Mouse (Mus musculus): Measurements from ENCODE around the gene Gm3476. TPM values are rescaled to one million over a fixed set of nuclear protein-coding genes. Genes with fewer than 3 reads are reported as not detected.
"Not testable (repeated sequence)": the region's sequence is repeated elsewhere in the genome, so short reads cannot be mapped to it uniquely, and the experiment has no call there.

The Gm3476 gene
- not detected in 2 replicates for polyA plus RNA-seq (2016; fragmentation: Nextera tagmentation; extraction: Ambion mirVana)

GRCm38 (mm10) chr14:6125707-6126106 is at the start of gene Gm3476:
Gene Gm3476 (minus strand): TSS chr14:6125807.
- not testable (repeated sequence) for H3K36me3 ChIP-seq; H3K27me3 ChIP-seq (replicated peaks); H3K4me1 ChIP-seq (replicated peaks); H3K4me2 ChIP-seq; H3K9ac ChIP-seq; H3K4me3 ChIP-seq; H3K9me3 ChIP-seq (replicated peaks); H3K27ac ChIP-seq (ENCODE audit: poor library complexity, severe bottlenecking); ATAC-seq (ENCODE audit: insufficient number of reproducible peaks, low FRiP score)
- no CpG with 5 or more reads among the region's 1 CpGs for WGBS

GRCm38 (mm10) chr14:6163538-6163937 is 37.9 kb upstream of the Gm3476 start:
- H3K4me2 ChIP-seq, result not testable (repeated sequence)

GRCm38 (mm10) chr14:6161085-6161484 is 35.5 kb upstream of the Gm3476 start:
- not testable (repeated sequence) for H3K4me2 ChIP-seq; H3K4me1 ChIP-seq (replicated peaks); ATAC-seq (ENCODE audit: insufficient number of reproducible peaks, low FRiP score); H3K4me3 ChIP-seq; H3K36me3 ChIP-seq; H3K27ac ChIP-seq (ENCODE audit: poor library complexity, severe bottlenecking); H3K27me3 ChIP-seq (replicated peaks); H3K9ac ChIP-seq; H3K9me3 ChIP-seq (replicated peaks)
- WGBS, result 100% methylated on average over 1 of the region's 1 CpGs

More at GRCm38 (mm10) chr14:6163538-6163937, 37.9 kb upstream of the Gm3476 start:
- not testable (repeated sequence) for H3K36me3 ChIP-seq; H3K9me3 ChIP-seq (replicated peaks); H3K9ac ChIP-seq; H3K4me3 ChIP-seq; H3K27me3 ChIP-seq (replicated peaks); ATAC-seq (ENCODE audit: insufficient number of reproducible peaks, low FRiP score); H3K4me1 ChIP-seq (replicated peaks); H3K27ac ChIP-seq (ENCODE audit: poor library complexity, severe bottlenecking)
- WGBS, result 87% methylated on average over 6 of the region's 9 CpGs

- Histone ChIP-seq H3K4me3 (peak within 1 kb of the TSS; percentile 47), H3K27ac (ENCODE audit: poor library complexity, severe bottlenecking) (0 out of 2 replicates have a peak within 1 kb of the TSS, but pooled peaks have one; percentile 21), H3K4me2 (peak within 1 kb of the TSS; percentile 63), H3K9ac (peak within 1 kb of the TSS; percentile 51; the same call in 1 of the 2 replicates)
- not testable (repeated sequence) for H3K27me3 ChIP-seq (replicated peaks); ATAC-seq (ENCODE audit: insufficient number of reproducible peaks, low FRiP score); H3K9me3 ChIP-seq (replicated peaks); H3K4me1 ChIP-seq (replicated peaks); H3K36me3 ChIP-seq
- 1% methylated on average over 47 of the region's 51 CpGs for WGBS
Measured at GRCm38 (mm10) chr14:6108272-6108925, 17.2 kb downstream of the Gm3476 start, which contains the start of gene Gm3468. Gene Gm3468 (minus strand): TSS chr14:6108665.

- not testable (repeated sequence) for H3K27ac ChIP-seq (ENCODE audit: poor library complexity, severe bottlenecking); H3K9me3 ChIP-seq (replicated peaks); H3K27me3 ChIP-seq (replicated peaks); H3K9ac ChIP-seq; ATAC-seq (ENCODE audit: insufficient number of reproducible peaks, low FRiP score); H3K4me1 ChIP-seq (replicated peaks); H3K36me3 ChIP-seq
- Histone ChIP-seq H3K4me3 (peak overlapping the region; percentile 47), H3K4me2 (peak overlapping the region; percentile 63)
- WGBS, result 12% methylated on average over 9 of the region's 9 CpGs
Measured at GRCm38 (mm10) chr14:6107500-6107899, 18.1 kb downstream of the Gm3476 start.

- not testable (repeated sequence) for H3K9me3 ChIP-seq (replicated peaks); H3K9ac ChIP-seq; H3K27ac ChIP-seq (ENCODE audit: poor library complexity, severe bottlenecking); ATAC-seq (ENCODE audit: insufficient number of reproducible peaks, low FRiP score); H3K36me3 ChIP-seq; H3K27me3 ChIP-seq (replicated peaks); H3K4me1 ChIP-seq (replicated peaks); H3K4me3 ChIP-seq; H3K4me2 ChIP-seq
- 87% methylated on average over 2 of the region's 3 CpGs for WGBS
Measured at GRCm38 (mm10) chr14:6093842-6094241, 31.8 kb downstream of the Gm3476 start, which contains the start of gene Gm8206. Gene Gm8206 (minus strand): TSS chr14:6093942.

- 59% methylated on average over 4 of the region's 4 CpGs for WGBS
- not testable (repeated sequence) for H3K36me3 ChIP-seq; H3K4me1 ChIP-seq (replicated peaks); H3K27me3 ChIP-seq (replicated peaks); H3K27ac ChIP-seq (ENCODE audit: poor library complexity, severe bottlenecking); ATAC-seq (ENCODE audit: insufficient number of reproducible peaks, low FRiP score); H3K4me2 ChIP-seq; H3K4me3 ChIP-seq; H3K9ac ChIP-seq; H3K9me3 ChIP-seq (replicated peaks)
Measured at GRCm38 (mm10) chr14:6058167-6058566, 67.4 kb downstream of the Gm3476 start, which contains the start of gene Gm6337. Gene Gm6337 (minus strand): TSS chr14:6058267.

Other genes with a start within 250 kb of the Gm3476 start
- gene Gm8237, start 245.4 kb downstream of the Gm3476 start, polyA plus RNA-seq (2016; fragmentation: Nextera tagmentation; extraction: Ambion mirVana), result not detected in 2 replicates
- gene Gm3248, start 164.1 kb downstream of the Gm3476 start, polyA plus RNA-seq (2016; fragmentation: Nextera tagmentation; extraction: Ambion mirVana), result 0.77 and 0.95 TPM in 2 replicates
- gene Gm3453, start 146.7 kb downstream of the Gm3476 start, polyA plus RNA-seq (2016; fragmentation: Nextera tagmentation; extraction: Ambion mirVana), result not detected in 2 replicates
- gene Gm6337, start 67.5 kb downstream of the Gm3476 start, polyA plus RNA-seq (2016; fragmentation: Nextera tagmentation; extraction: Ambion mirVana), result not detected in 2 replicates
- 1.00 and 1.4 TPM in 2 replicates for gene Gm8206, start 31.9 kb downstream of the Gm3476 start, polyA plus RNA-seq (2016; fragmentation: Nextera tagmentation; extraction: Ambion mirVana)
- gene Gm3468, start 17.1 kb downstream of the Gm3476 start, polyA plus RNA-seq (2016; fragmentation: Nextera tagmentation; extraction: Ambion mirVana), result 2.6 and 2.9 TPM in 2 replicates
- not detected in 2 replicates for gene Gm21560, start 93.5 kb upstream of the Gm3476 start, polyA plus RNA-seq (2016; fragmentation: Nextera tagmentation; extraction: Ambion mirVana)
- 3.1 and 4.5 TPM in 2 replicates for gene Gm3411, start 161.4 kb upstream of the Gm3476 start, polyA plus RNA-seq (2016; fragmentation: Nextera tagmentation; extraction: Ambion mirVana)
- gene Gm21103, start 179.0 kb upstream of the Gm3476 start, polyA plus RNA-seq (2016; fragmentation: Nextera tagmentation; extraction: Ambion mirVana), result 0.26 TPM in 1 of 2 replicates, not detected in the other
- gene Gm3618, start 217.9 kb upstream of the Gm3476 start, polyA plus RNA-seq (2016; fragmentation: Nextera tagmentation; extraction: Ambion mirVana), result not detected in 2 replicates